Mouse (Mus musculus) testis, adult 2 months (tissue): ENCODE data around the gene Mis18a. TPM values are rescaled to one million over a fixed set of nuclear protein-coding genes. Genes with fewer than 3 reads are reported as not detected.

Source experiments
- H3K27ac ChIP-seq: fragments of 200-500 bp; 2 replicates; pipeline ENCODE4 v1.5.1; 2012; ENCODE audit warnings: low read depth, low read length; ENCODE audit not compliant: control insufficient read depth, insufficient read depth
- H3K27me3 ChIP-seq: fragments of 200-500 bp; 2 replicates; pipeline ENCODE4 v1.6.1; 2012; ENCODE audit warnings: mild to moderate bottlenecking, low read length, moderate library complexity; ENCODE audit not compliant: control insufficient read depth, insufficient read depth
- H3K36me3 ChIP-seq: fragments of 200-500 bp; 2 replicates; pipeline ENCODE4 v1.6.1; 2012; ENCODE audit warnings: mild to moderate bottlenecking, low read length; ENCODE audit not compliant: control insufficient read depth, insufficient read depth
- H3K4me1 ChIP-seq: fragments of 200-500 bp; 2 replicates; pipeline ENCODE4 v1.6.1; 2012; ENCODE audit warnings: low read length; ENCODE audit not compliant: control insufficient read depth, insufficient read depth
- H3K4me3 ChIP-seq: fragments of 200-500 bp; 2 replicates; pipeline ENCODE4 v1.5.1; 2012; ENCODE audit warnings: low read depth, mild to moderate bottlenecking, low read length, moderate library complexity, mixed read lengths; ENCODE audit not compliant: control insufficient read depth
- CTCF ChIP-seq: fragments of 200-500 bp; IDR thresholded peaks from 2 replicates; pipeline ENCODE4 v1.5.1; 2012; ENCODE audit warnings: low read depth, mild to moderate bottlenecking, inconsistent platforms, low read length, moderate library complexity; ENCODE audit not compliant: control insufficient read depth, insufficient read depth, insufficient replicate concordance
- POLR2A ChIP-seq: fragments of 200-500 bp; IDR thresholded peaks from 2 replicates; pipeline ENCODE4 v1.6.1; 2012; ENCODE audit warnings: low read depth, mild to moderate bottlenecking, inconsistent platforms, low read length, moderate library complexity; ENCODE audit not compliant: control insufficient read depth
- polyA plus RNA-seq: library from polyadenylated mRNA; depleted of rRNA; stranded (reverse); fragments of >200 nt; gene quantifications from 2 replicates; pipeline ENCODE4 v1.2.3, GENCODE M21; 2012; rRNA removed

The Mis18a gene
- polyA plus RNA-seq, 1 experiment: 18.6 TPM

DNA sequence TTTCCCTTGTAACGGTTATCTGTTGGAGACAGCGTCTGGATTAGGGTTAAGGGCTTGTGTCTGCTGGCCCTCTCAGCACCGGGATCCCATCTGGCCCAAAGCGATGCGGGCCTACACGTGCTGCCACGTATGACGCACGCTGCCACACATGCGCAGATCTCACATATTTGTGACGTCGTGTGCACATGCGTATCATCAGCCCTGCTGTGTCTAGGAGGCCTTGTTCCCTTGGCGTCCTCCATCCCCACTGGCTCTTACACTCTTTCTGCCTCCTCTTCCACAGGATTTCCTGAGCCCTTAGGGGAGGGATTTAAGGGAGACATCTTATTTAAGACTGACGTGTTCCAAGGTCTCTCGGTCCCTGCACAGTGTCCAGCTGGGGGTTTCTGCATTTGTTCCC, 47.2 kb downstream of the Mis18a start:
- Histone ChIP-seq H3K4me3 (peak overlapping the region; percentile 56), H3K4me1 (peaks cover 7% of the 10 kb centered on the region), H3K36me3 (no peaks in the 10 kb centered on the region), H3K27ac (peak overlapping the region; percentile 23; the same call in 1 of the 2 replicates), H3K27me3 (no peaks in the 10 kb centered on the region)
- TF ChIP-seq POLR2A: peak; percentile 91; the same call in 1 of the 2 replicates
- TF ChIP-seq CTCF: no peak

- TF ChIP-seq POLR2A (no peak), CTCF (peak; percentile 17; the same call in 1 of the 2 replicates)
- H3K27ac ChIP-seq: no peak overlapping the region
- peaks cover 9% of the 10 kb centered on the region for H3K4me1 ChIP-seq
- H3K4me3 ChIP-seq: no peak overlapping the region
- no peaks in the 10 kb centered on the region for H3K27me3 ChIP-seq
- H3K36me3 ChIP-seq: no peaks in the 10 kb centered on the region
Measured at GRCm38 (mm10) chr16:90678820-90679219, 48.4 kb downstream of the Mis18a start.

DNA sequence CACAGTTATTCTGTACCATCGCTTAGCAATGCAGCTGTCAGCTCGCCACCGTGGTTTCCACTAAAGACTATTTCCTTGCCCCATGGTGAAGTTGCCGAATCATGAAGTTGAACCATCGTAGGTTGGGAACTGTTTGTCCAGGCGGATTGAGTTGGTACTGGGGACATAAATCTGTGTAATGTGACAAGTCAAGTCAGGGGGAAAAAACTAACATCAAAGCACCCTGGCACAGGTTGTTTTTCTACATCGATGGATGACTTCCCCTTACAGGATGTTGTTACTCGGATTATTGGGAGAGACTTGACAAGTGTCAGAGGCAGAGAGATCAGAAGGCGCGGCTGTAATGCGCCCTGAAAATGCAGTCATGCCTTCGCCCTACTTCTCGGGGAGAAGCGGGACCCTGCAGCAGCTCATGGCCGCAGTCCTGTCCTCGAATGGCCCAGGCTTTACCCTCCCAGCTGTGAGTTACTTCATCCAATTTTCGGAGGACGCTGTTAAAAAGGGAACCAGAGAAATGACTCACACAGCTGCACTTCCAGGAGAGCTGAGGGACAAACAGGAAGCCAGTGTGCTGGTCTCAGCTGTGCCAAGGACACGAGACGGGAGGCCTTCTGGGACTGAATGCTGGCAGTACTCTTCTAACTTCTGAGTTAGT, 50.2 kb downstream of the Mis18a start:
- Histone ChIP-seq H3K27me3 (no peaks in the 10 kb centered on the region), H3K4me3 (no peak overlapping the region), H3K36me3 (no peaks in the 10 kb centered on the region), H3K27ac (no peak overlapping the region), H3K4me1 (peaks cover 10% of the 10 kb centered on the region)
- TF ChIP-seq POLR2A (no peak), CTCF (no peak)

DNA sequence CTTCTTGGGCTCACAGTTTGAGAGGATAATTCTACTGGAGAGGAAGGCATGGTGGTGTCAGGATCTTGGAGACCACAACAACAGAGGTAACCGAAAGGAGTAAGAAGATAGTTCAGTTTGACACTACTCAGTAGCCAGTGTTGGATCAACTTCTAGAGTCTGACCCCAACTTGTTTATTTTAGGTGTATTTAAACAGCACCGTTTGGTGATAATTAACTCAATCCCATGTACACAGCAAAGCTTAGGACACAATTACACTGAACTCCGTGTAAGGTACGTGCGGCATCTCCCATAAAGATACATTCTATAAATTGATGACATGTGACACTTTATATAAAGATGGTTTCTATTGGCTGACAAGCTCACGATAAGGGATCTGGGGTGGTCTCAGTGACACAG, 52.6 kb downstream of the Mis18a start:
- Histone ChIP-seq H3K27me3 (no peaks in the 10 kb centered on the region), H3K4me1 (peaks cover 4% of the 10 kb centered on the region; the same call in 1 of the 2 replicates), H3K4me3 (no peak overlapping the region), H3K27ac (no peak overlapping the region), H3K36me3 (no peaks in the 10 kb centered on the region)
- TF ChIP-seq CTCF: no peak
- no peak for TF ChIP-seq POLR2A

- Histone ChIP-seq H3K27me3 (no peaks in the 10 kb centered on the region), H3K27ac (no peak overlapping the region), H3K36me3 (no peaks in the 10 kb centered on the region), H3K4me3 (no peak overlapping the region), H3K4me1 (peaks cover 4% of the 10 kb centered on the region; the same call in 1 of the 2 replicates)
- TF ChIP-seq POLR2A (no peak), CTCF (no peak)
Measured at GRCm38 (mm10) chr16:90673507-90674354, 53.5 kb downstream of the Mis18a start.

Other genes starting within 250 kb of the Mis18a start
- 9.9 and 12.6 TPM in 2 replicates for gene Mrap, start 10.8 kb upstream of the Mis18a start, polyA plus RNA-seq
- gene Urb1, start 83.0 kb upstream of the Mis18a start, polyA plus RNA-seq: 20.0 and 21.1 TPM in 2 replicates
- 40.0 and 43.5 TPM in 2 replicates for gene Eva1c, start 99.3 kb upstream of the Mis18a start, polyA plus RNA-seq
- gene Cfap298, start 207.7 kb upstream of the Mis18a start, polyA plus RNA-seq: 105 and 127 TPM in 2 replicates